Mouse (Mus musculus): ENCODE data around the gene Naa80. TPM values are rescaled to one million over a fixed set of nuclear protein-coding genes. Genes with fewer than 3 reads are reported as not detected.

Gene Naa80
- total RNA-seq, 2 experiments from 2014 or later = 6.9 to 7.2 TPM

- no peak for ATAC-seq (ENCODE audit: poor library complexity, severe bottlenecking)
Observed at GRCm38 (mm10) chr9:107631311-107631826, 52.7 kb downstream of the Naa80 start.

GRCm38 (mm10) chr9:107631861-107632260, 53.2 kb downstream of the Naa80 start:
- ATAC-seq (ENCODE audit: poor library complexity, severe bottlenecking) = no peak

- no peak for ATAC-seq (ENCODE audit: poor library complexity, severe bottlenecking)
Observed at GRCm38 (mm10) chr9:107632478-107632877, 53.8 kb downstream of the Naa80 start.

- ATAC-seq (ENCODE audit: poor library complexity, severe bottlenecking) = peak; percentile 53
Observed at GRCm38 (mm10) chr9:107633091-107633660, 54.5 kb downstream of the Naa80 start.

Other genes with a start within 250 kb of the Naa80 start
- 4.1 and 6.4 TPM in 2 replicates for gene Hemk1, start 240.5 kb upstream of the Naa80 start, total RNA-seq (2015)
- 5.0 and 8.0 TPM in 2 replicates for gene Hemk1, start 240.5 kb upstream of the Naa80 start, total RNA-seq (2017)
- not detected in 2 replicates for gene 6430571L13Rik, start 238.3 kb upstream of the Naa80 start, total RNA-seq (2015)
- gene 6430571L13Rik, start 238.3 kb upstream of the Naa80 start, total RNA-seq (2017) = not detected in 2 replicates
- gene Cacna2d2, start 179.3 kb upstream of the Naa80 start, total RNA-seq (2015) = 0.04 and 0.11 TPM in 2 replicates
- 0.07 and 0.12 TPM in 2 replicates for gene Cacna2d2, start 179.3 kb upstream of the Naa80 start, total RNA-seq (2017)
- gene Tmem115, start 44.9 kb upstream of the Naa80 start, total RNA-seq (2015) = 6.8 and 9.3 TPM in 2 replicates
- gene Tmem115, start 44.9 kb upstream of the Naa80 start, total RNA-seq (2017) = 14.8 and 15.2 TPM in 2 replicates
- 12.8 and 15.5 TPM in 2 replicates for gene Cyb561d2, start 36.7 kb upstream of the Naa80 start, total RNA-seq (2015)
- 14.2 and 21.7 TPM in 2 replicates for gene Cyb561d2, start 36.7 kb upstream of the Naa80 start, total RNA-seq (2017)
- gene Nprl2, start 36.7 kb upstream of the Naa80 start, total RNA-seq (2015) = 8.3 and 12.5 TPM in 2 replicates
- gene Nprl2, start 36.7 kb upstream of the Naa80 start, total RNA-seq (2017) = 15.7 and 18.9 TPM in 2 replicates
- not detected in 2 replicates for gene Zmynd10, start 31.6 kb upstream of the Naa80 start, total RNA-seq (2015)
- gene Zmynd10, start 31.6 kb upstream of the Naa80 start, total RNA-seq (2017) = not detected in 2 replicates
- 34.3 and 37.7 TPM in 2 replicates for gene Rassf1, start 27.3 kb upstream of the Naa80 start, total RNA-seq (2015)
- gene Rassf1, start 27.3 kb upstream of the Naa80 start, total RNA-seq (2017) = 46.7 and 57.3 TPM in 2 replicates
- 12.2 and 12.4 TPM in 2 replicates for gene Tusc2, start 15.6 kb upstream of the Naa80 start, total RNA-seq (2015)
- 8.9 and 10.8 TPM in 2 replicates for gene Tusc2, start 15.6 kb upstream of the Naa80 start, total RNA-seq (2017)
- gene Hyal2, start 10.9 kb upstream of the Naa80 start, total RNA-seq (2015) = 0.56 and 1.9 TPM in 2 replicates
- 1.0 TPM in 1 of 2 replicates, not detected in the other for gene Hyal2, start 10.9 kb upstream of the Naa80 start, total RNA-seq (2017)
- gene Hyal1, start 2.0 kb upstream of the Naa80 start, total RNA-seq (2015) = 0.38 and 0.57 TPM in 2 replicates
- 0.98 and 0.99 TPM in 2 replicates for gene Hyal1, start 2.0 kb upstream of the Naa80 start, total RNA-seq (2017)
- 1.5 and 1.9 TPM in 2 replicates for gene Hyal3, start 1.9 kb downstream of the Naa80 start, total RNA-seq (2015)
- gene Hyal3, start 1.9 kb downstream of the Naa80 start, total RNA-seq (2017) = 0.18 and 0.57 TPM in 2 replicates
- 6.8 and 11.1 TPM in 2 replicates for gene Ifrd2, start 8.8 kb downstream of the Naa80 start, total RNA-seq (2015)
- 8.7 and 9.9 TPM in 2 replicates for gene Ifrd2, start 8.8 kb downstream of the Naa80 start, total RNA-seq (2017)
- gene Sema3b, start 30.3 kb downstream of the Naa80 start, total RNA-seq (2015) = not detected in 2 replicates
- 0.08 TPM in 1 of 2 replicates, not detected in the other for gene Sema3b, start 30.3 kb downstream of the Naa80 start, total RNA-seq (2017)
- gene Gnai2, start 56.5 kb downstream of the Naa80 start, total RNA-seq (2015) = 749 and 768 TPM in 2 replicates
- 859 and 871 TPM in 2 replicates for gene Gnai2, start 56.5 kb downstream of the Naa80 start, total RNA-seq (2017)
- not detected in 2 replicates for gene Slc38a3, start 90.6 kb downstream of the Naa80 start, total RNA-seq (2015)
- not detected in 2 replicates for gene Slc38a3, start 90.6 kb downstream of the Naa80 start, total RNA-seq (2017)
- gene Gnat1, start 100.8 kb downstream of the Naa80 start, total RNA-seq (2015) = not detected in 2 replicates
- not detected in 2 replicates for gene Gnat1, start 100.8 kb downstream of the Naa80 start, total RNA-seq (2017)
- not detected in 2 replicates for gene Sema3f, start 131.6 kb downstream of the Naa80 start, total RNA-seq (2015)
- not detected in 2 replicates for gene Sema3f, start 131.6 kb downstream of the Naa80 start, total RNA-seq (2017)
- gene Rbm5, start 192.1 kb downstream of the Naa80 start, total RNA-seq (2015) = 145 and 161 TPM in 2 replicates
- 208 and 249 TPM in 2 replicates for gene Rbm5, start 192.1 kb downstream of the Naa80 start, total RNA-seq (2017)

Measured in megakaryocyte, adult 5-6 weeks (primary cell).